Mouse (Mus musculus) stomach, embryonic 15.5 days (tissue): ENCODE data around the gene Cpsf3. TPM values are rescaled to one million over a fixed set of nuclear protein-coding genes. Genes with fewer than 3 reads are reported as not detected.
A peak's percentile ranks its signal among the peaks of the same experiment; 100 is the strongest.

ENCODE experiments used
- ATAC-seq: fragments of 200-750 bp; cut with Nextera tagmentation; 2 replicates; pipeline ENCODE4 v1.8.0; 2017; ENCODE audit warnings: low read depth, moderate number of reproducible peaks, moderate TSS enrichment; ENCODE audit not compliant: insufficient read depth, low FRiP score
- H3K27ac ChIP-seq: fragments of 300-500 bp; sonication (generic); 2 replicates; pipeline ENCODE4 v1.5.1; 2015; ENCODE audit warnings: mild to moderate bottlenecking, inconsistent platforms
- H3K27me3 ChIP-seq: fragments of 300-500 bp; sonication (generic); replicated peaks from 2 replicates; pipeline ENCODE4 v1.6.1; 2015; ENCODE audit warnings: inconsistent platforms
- H3K36me3 ChIP-seq: fragments of 300-500 bp; sonication (generic); 2 replicates; pipeline ENCODE4 v1.6.1; 2015; ENCODE audit warnings: inconsistent platforms
- H3K4me1 ChIP-seq: fragments of 300-500 bp; sonication (generic); 2 replicates; pipeline ENCODE4 v1.6.1; 2015; ENCODE audit warnings: inconsistent platforms
- H3K4me2 ChIP-seq: fragments of 300-500 bp; sonication (generic); 2 replicates; pipeline ENCODE4 v1.6.1; 2015; ENCODE audit warnings: mild to moderate bottlenecking, inconsistent platforms
- H3K4me3 ChIP-seq: fragments of 300-500 bp; sonication (generic); replicated peaks from 2 replicates; pipeline ENCODE4 v1.5.1; 2015; ENCODE audit warnings: inconsistent platforms
- H3K9ac ChIP-seq: fragments of 300-500 bp; sonication (generic); 2 replicates; pipeline ENCODE4 v1.6.1; 2015; ENCODE audit warnings: inconsistent platforms
- H3K9me3 ChIP-seq: fragments of 300-500 bp; sonication (generic); 2 replicates; pipeline ENCODE4 v1.6.1; 2016; ENCODE audit warnings: inconsistent platforms
- WGBS: fragments of 180-500 bp; shearing (Covaris S2); methylation state at CpG from one replicate; pipeline ENCODE4 v1.1.7; 2015; 5-methylcytosine and 5-hydroxymethylcytosine counted together
- polyA plus RNA-seq: library from polyadenylated mRNA; unstranded; fragments of >200 nt; fragmentation: Nextera tagmentation; extraction: Ambion mirVana; gene quantifications from 2 replicates; pipeline ENCODE4 v1.2.1, GENCODE M21; 2015

The Cpsf3 gene
- 101 and 106 TPM in 2 replicates for polyA plus RNA-seq

DNA sequence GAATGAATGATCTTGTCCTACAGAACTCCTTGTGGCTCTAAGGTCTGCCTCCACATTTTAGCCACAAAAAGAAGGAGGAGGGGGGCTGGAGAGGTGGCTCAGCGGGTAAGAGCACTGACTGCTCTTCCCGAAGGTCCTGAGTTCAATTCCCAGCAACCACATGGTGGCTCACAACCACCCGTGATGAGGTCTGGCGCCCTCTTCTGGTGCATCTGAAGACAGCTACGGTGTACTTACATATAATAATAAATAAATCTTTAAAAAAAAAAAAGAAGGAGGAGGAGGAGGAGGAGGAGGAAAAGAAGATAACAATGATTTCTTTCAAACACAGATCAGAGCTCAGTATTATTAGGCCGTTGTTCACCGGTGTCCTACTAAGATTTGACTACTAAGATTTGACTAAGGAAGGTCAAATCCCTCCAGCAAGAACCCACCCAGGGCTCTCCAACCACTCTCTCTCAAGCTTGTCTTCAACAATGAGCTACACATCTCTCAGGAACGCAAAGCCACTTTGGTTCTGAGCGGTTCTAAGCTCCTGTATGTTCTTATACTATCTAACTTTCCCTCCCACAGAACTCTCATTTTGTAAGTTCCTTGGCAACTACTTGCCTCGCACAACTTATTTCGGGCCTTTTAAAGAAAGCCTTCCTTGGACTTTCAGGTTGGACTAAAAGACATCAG is at the start of gene Cpsf3:
Gene Cpsf3, plus strand, starts transcription at position 631 of the 681 bp plus-strand sequence.
- peak within 1 kb of the TSS; percentile 87 for H3K4me2 ChIP-seq
- no peaks in the 10 kb centered on the region for H3K9me3 ChIP-seq
- WGBS, result 55% methylated on average over 11 of the region's 11 CpGs
- no peaks in the 10 kb centered on the region for H3K36me3 ChIP-seq
- no peaks in the 10 kb centered on the region for H3K27me3 ChIP-seq
- peaks cover 9% of the 10 kb centered on the region for H3K4me1 ChIP-seq
- no peak for ATAC-seq
- H3K27ac ChIP-seq, result peak within 1 kb of the TSS; percentile 93
- H3K9ac ChIP-seq, result peak within 1 kb of the TSS; percentile 79
- H3K4me3 ChIP-seq, result peak within 1 kb of the TSS; percentile 72

DNA sequence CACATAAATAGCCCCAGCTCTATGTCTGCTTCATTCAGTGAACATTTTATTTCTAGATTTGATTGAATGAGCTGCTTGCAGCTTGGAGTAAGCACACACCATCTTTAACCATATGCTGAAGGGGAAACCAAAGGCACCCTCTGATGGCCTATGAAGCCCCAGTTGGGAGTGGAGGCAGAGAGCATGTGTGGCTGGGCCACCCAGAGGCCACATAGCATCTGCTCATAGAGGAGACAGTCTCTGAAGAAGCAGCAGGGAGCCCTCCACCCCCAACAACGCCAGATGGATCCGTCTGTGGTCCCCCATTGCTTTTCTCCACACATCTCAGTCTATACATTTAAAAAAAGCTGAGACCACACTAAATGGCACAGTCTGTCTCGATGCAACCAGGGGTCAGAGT is 43.2 kb upstream of the Cpsf3 start:
- WGBS, result 78% methylated on average over 3 of the region's 3 CpGs
- Histone ChIP-seq H3K4me3 (no peak overlapping the region), H3K9ac (no peak overlapping the region), H3K27me3 (no peaks in the 10 kb centered on the region), H3K4me1 (no peaks in the 10 kb centered on the region), H3K4me2 (no peak overlapping the region), H3K27ac (no peak overlapping the region), H3K9me3 (no peaks in the 10 kb centered on the region), H3K36me3 (peaks cover 12% of the 10 kb centered on the region; the same call in 1 of the 2 replicates)
- ATAC-seq, result no peak

DNA sequence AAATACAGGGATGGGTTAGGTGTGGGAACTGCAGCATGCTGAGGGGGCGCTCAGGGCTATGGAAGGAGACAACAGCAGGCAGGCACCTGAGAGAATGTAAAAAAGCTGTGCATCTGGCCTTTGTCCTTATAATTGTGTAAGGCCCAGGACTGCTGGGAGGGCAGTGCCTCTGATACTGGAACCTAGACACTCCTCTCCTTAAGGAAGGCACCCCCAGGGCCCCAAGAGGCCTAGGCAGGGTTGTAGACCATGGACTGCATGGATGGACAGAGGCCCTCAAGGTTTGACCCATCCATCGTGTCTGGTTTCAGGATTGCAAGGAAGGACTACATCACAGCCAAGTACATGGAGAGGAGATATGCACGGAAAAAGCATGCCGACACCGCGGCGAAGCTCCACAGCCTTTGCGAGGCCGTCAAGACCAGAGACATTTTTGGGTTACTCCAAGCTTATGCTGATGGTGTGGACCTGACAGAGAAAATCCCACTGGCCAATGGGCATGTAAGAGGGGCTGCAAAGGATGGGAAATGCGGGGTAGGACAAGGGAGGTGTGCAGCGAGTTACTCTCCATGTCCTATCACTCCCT is 40.7 kb upstream of the Cpsf3 start:
- Histone ChIP-seq H3K4me1 (no peaks in the 10 kb centered on the region), H3K27me3 (no peaks in the 10 kb centered on the region), H3K4me2 (no peak overlapping the region), H3K9ac (no peak overlapping the region), H3K9me3 (no peaks in the 10 kb centered on the region), H3K36me3 (peaks cover 3% of the 10 kb centered on the region; the same call in 1 of the 2 replicates), H3K4me3 (no peak overlapping the region), H3K27ac (no peak overlapping the region)
- WGBS, result 94% methylated on average over 11 of the region's 11 CpGs
- no peak for ATAC-seq

DNA sequence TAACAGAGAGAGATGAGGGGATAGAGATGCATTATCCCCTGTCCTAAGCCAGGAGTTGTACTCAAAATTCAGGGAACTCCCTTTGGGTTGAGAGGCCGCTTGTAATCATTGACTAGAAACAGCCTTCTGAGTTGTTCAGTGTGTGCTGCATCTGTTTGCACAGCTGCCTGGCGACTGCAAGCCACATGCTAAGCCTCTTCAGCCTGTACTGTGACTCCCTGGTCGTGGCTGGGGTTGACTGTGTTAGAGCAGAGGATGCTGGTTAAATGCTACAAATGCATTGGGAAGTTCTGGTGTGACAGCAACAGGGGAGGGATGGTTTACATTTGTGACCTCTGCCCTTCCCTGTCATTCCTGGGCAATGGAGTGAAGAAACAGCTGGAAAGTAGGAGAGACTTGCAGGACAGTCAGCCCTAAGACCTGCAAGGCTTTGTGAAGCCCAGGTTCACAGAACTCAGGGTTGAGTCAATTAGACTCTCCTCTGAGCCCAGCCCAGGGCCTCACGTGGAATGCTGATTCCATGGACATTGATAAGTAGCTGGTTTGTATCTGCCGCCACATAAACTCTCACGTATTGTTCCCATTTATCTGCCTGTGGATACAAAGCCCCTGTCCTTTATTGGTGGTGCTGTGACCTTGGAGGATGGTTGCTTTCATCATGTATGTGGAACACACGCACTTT is 37.3 kb upstream of the Cpsf3 start:
- no peak overlapping the region for H3K9ac ChIP-seq
- H3K27ac ChIP-seq, result no peak overlapping the region
- ATAC-seq, result peak; percentile 60; the same call in 1 of the 2 replicates
- H3K4me3 ChIP-seq, result no peak overlapping the region
- 57% methylated on average over 7 of the region's 7 CpGs for WGBS
- no peaks in the 10 kb centered on the region for H3K27me3 ChIP-seq
- no peaks in the 10 kb centered on the region for H3K9me3 ChIP-seq
- H3K36me3 ChIP-seq, result peaks cover 20% of the 10 kb centered on the region
- H3K4me2 ChIP-seq, result no peak overlapping the region
- no peaks in the 10 kb centered on the region for H3K4me1 ChIP-seq

- Histone ChIP-seq H3K36me3 (peaks cover 8% of the 10 kb centered on the region; the same call in 1 of the 2 replicates), H3K4me1 (no peaks in the 10 kb centered on the region; the same call in 1 of the 2 replicates), H3K27ac (no peak overlapping the region), H3K9ac (no peak overlapping the region), H3K27me3 (no peaks in the 10 kb centered on the region), H3K4me3 (no peak overlapping the region), H3K4me2 (no peak overlapping the region), H3K9me3 (no peaks in the 10 kb centered on the region)
- 83% methylated on average over 6 of the region's 6 CpGs for WGBS
- ATAC-seq, result no peak
Measured at GRCm38 (mm10) chr12:21260494-21261256, 24.5 kb upstream of the Cpsf3 start.

GRCm38 (mm10) chr12:21261521-21261920 is 23.7 kb upstream of the Cpsf3 start:
- 70% methylated on average over 4 of the region's 4 CpGs for WGBS
- ATAC-seq, result no peak
- H3K9ac ChIP-seq, result no peak overlapping the region
- H3K4me2 ChIP-seq, result no peak overlapping the region
- H3K36me3 ChIP-seq, result peaks cover 8% of the 10 kb centered on the region; the same call in 1 of the 2 replicates
- H3K4me1 ChIP-seq, result no peaks in the 10 kb centered on the region; the same call in 1 of the 2 replicates
- no peak overlapping the region for H3K27ac ChIP-seq
- H3K27me3 ChIP-seq, result no peaks in the 10 kb centered on the region
- H3K4me3 ChIP-seq, result no peak overlapping the region
- H3K9me3 ChIP-seq, result no peaks in the 10 kb centered on the region

DNA sequence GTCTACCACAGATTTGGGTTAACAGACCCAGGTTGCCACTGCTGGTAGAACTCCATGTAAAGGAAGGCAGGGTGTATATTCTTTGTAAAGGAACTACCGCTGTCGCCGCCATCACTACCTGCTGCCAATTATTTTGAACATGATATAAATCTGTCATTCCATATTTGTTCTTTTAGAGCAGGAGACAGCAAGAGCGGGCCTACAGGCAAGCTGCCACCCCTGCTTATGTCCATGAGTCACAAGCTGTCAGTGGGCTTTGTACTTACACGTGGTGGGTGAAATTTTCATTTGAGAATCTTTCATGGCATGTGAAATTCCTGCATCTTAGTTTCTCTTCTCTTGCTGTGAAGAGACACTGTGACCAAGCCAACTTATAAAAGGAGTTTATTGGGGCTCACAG is 21.9 kb upstream of the Cpsf3 start:
- no peaks in the 10 kb centered on the region for H3K27me3 ChIP-seq
- peaks cover 3% of the 10 kb centered on the region; the same call in 1 of the 2 replicates for H3K36me3 ChIP-seq
- H3K9ac ChIP-seq, result no peak overlapping the region
- H3K4me1 ChIP-seq, result no peaks in the 10 kb centered on the region; the same call in 1 of the 2 replicates
- no peak overlapping the region for H3K27ac ChIP-seq
- H3K4me3 ChIP-seq, result no peak overlapping the region
- no peak overlapping the region for H3K4me2 ChIP-seq
- no peaks in the 10 kb centered on the region for H3K9me3 ChIP-seq
- no peak for ATAC-seq
- WGBS, result 93% methylated on average over 5 of the region's 5 CpGs

- no peak overlapping the region for H3K9ac ChIP-seq
- no peaks in the 10 kb centered on the region for H3K9me3 ChIP-seq
- no peak for ATAC-seq
- no peaks in the 10 kb centered on the region for H3K27me3 ChIP-seq
- H3K4me2 ChIP-seq, result no peak overlapping the region
- H3K36me3 ChIP-seq, result no peaks in the 10 kb centered on the region
- no peak overlapping the region for H3K4me3 ChIP-seq
- 56% methylated on average over 5 of the region's 5 CpGs for WGBS
- peak overlapping the region; percentile 46; the same call in 1 of the 2 replicates for H3K27ac ChIP-seq
- H3K4me1 ChIP-seq, result no peaks in the 10 kb centered on the region; the same call in 1 of the 2 replicates
Measured at GRCm38 (mm10) chr12:21264241-21264640, 20.9 kb upstream of the Cpsf3 start.

DNA sequence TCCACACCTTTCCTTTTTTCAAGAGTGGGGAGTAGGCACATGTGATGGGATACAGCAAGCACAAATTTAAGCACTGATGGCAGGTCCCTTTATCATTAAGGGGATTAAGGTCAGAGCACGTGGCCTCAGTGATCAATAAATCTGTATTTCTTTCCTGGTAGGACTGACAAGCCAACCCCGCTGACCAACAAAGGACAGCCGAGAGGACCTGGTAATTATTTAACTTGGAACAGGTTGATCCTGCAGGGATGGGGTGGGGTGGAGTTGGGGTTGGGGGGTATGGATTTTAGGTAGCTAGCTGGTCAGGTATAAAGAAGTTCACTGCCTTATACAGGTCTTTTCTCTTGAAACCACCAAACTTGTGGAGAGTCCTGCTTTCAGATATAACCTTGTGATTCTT is 20.2 kb upstream of the Cpsf3 start:
- no peaks in the 10 kb centered on the region; the same call in 1 of the 2 replicates for H3K4me1 ChIP-seq
- H3K27ac ChIP-seq, result no peak overlapping the region
- no peak for ATAC-seq
- H3K9me3 ChIP-seq, result no peaks in the 10 kb centered on the region
- H3K27me3 ChIP-seq, result no peaks in the 10 kb centered on the region
- no peak overlapping the region for H3K9ac ChIP-seq
- 71% methylated on average over 3 of the region's 3 CpGs for WGBS
- H3K4me2 ChIP-seq, result no peak overlapping the region
- no peak overlapping the region for H3K4me3 ChIP-seq
- H3K36me3 ChIP-seq, result no peaks in the 10 kb centered on the region

GRCm38 (mm10) chr12:21265501-21265900 is 19.7 kb upstream of the Cpsf3 start:
- Histone ChIP-seq H3K9me3 (no peaks in the 10 kb centered on the region), H3K27ac (no peak overlapping the region), H3K27me3 (no peaks in the 10 kb centered on the region), H3K4me2 (no peak overlapping the region), H3K36me3 (peaks cover 5% of the 10 kb centered on the region), H3K4me1 (no peaks in the 10 kb centered on the region; the same call in 1 of the 2 replicates), H3K9ac (no peak overlapping the region), H3K4me3 (no peak overlapping the region)
- 85% methylated on average over 4 of the region's 4 CpGs for WGBS
- ATAC-seq, result no peak

- 72% methylated on average over 14 of the region's 14 CpGs for WGBS
- Histone ChIP-seq H3K4me3 (no peak overlapping the region), H3K9me3 (no peaks in the 10 kb centered on the region), H3K9ac (no peak overlapping the region), H3K36me3 (peaks cover 12% of the 10 kb centered on the region), H3K27me3 (no peaks in the 10 kb centered on the region), H3K27ac (no peak overlapping the region), H3K4me1 (no peaks in the 10 kb centered on the region; the same call in 1 of the 2 replicates), H3K4me2 (no peak overlapping the region)
- peak; percentile 61 for ATAC-seq
Measured at GRCm38 (mm10) chr12:21265946-21266783, 19.0 kb upstream of the Cpsf3 start.
